Mouse (Mus musculus): ENCODE results near the gene Gm6993. TPM values are rescaled to one million over a fixed set of nuclear protein-coding genes. Genes with fewer than 3 reads are reported as not detected.

Gene Gm6993
- polyA plus RNA-seq, 1 experiment from 2014 or later: not detected

GRCm38 (mm10) chr12:31278270-31278669, 37.7 kb downstream of the Gm6993 start:
- ATAC-seq (ENCODE audit: low FRiP score): no peak
- Histone ChIP-seq H3K9ac (no peak overlapping the region), H3K27ac (no peak overlapping the region), H3K4me2 (replicated peaks) (no peak overlapping the region), H3K36me3 (no peaks in the 10 kb centered on the region), H3K4me3 (no peak overlapping the region), H3K4me1 (no peaks in the 10 kb centered on the region), H3K9me3 (replicated peaks) (no peaks in the 10 kb centered on the region), H3K27me3 (no peaks in the 10 kb centered on the region; the same call in 1 of the 2 replicates)
- WGBS: 93% methylated on average over 11 of the region's 11 CpGs

GRCm38 (mm10) chr12:31280318-31280717, 39.7 kb downstream of the Gm6993 start:
- no peak overlapping the region for H3K4me2 ChIP-seq (replicated peaks)
- no peaks in the 10 kb centered on the region; the same call in 1 of the 2 replicates for H3K27me3 ChIP-seq
- H3K27ac ChIP-seq: no peak overlapping the region
- H3K4me1 ChIP-seq: no peaks in the 10 kb centered on the region
- no peak overlapping the region for H3K9ac ChIP-seq
- ATAC-seq (ENCODE audit: low FRiP score): no peak
- H3K9me3 ChIP-seq (replicated peaks): no peaks in the 10 kb centered on the region
- 94% methylated on average over 7 of the region's 7 CpGs for WGBS
- no peaks in the 10 kb centered on the region for H3K36me3 ChIP-seq
- H3K4me3 ChIP-seq: no peak overlapping the region

- Histone ChIP-seq H3K4me1 (no peaks in the 10 kb centered on the region), H3K27me3 (no peaks in the 10 kb centered on the region; the same call in 1 of the 2 replicates), H3K9me3 (replicated peaks) (no peaks in the 10 kb centered on the region), H3K27ac (no peak overlapping the region), H3K4me3 (no peak overlapping the region), H3K36me3 (0 out of 2 replicates have a peak, but pooled peaks cover 2% of the 10 kb centered on the region), H3K4me2 (replicated peaks) (no peak overlapping the region), H3K9ac (no peak overlapping the region)
- ATAC-seq (ENCODE audit: low FRiP score): no peak
- 58% methylated on average over 9 of the region's 9 CpGs for WGBS
Measured at GRCm38 (mm10) chr12:31281100-31281591, 40.6 kb downstream of the Gm6993 start.

GRCm38 (mm10) chr12:31282241-31282640, 41.7 kb downstream of the Gm6993 start:
- H3K27me3 ChIP-seq: no peaks in the 10 kb centered on the region; the same call in 1 of the 2 replicates
- H3K4me1 ChIP-seq: no peaks in the 10 kb centered on the region
- no peak overlapping the region for H3K4me2 ChIP-seq (replicated peaks)
- H3K9ac ChIP-seq: no peak overlapping the region
- 0 out of 2 replicates have a peak, but pooled peaks cover 2% of the 10 kb centered on the region for H3K36me3 ChIP-seq
- no peaks in the 10 kb centered on the region for H3K9me3 ChIP-seq (replicated peaks)
- ATAC-seq (ENCODE audit: low FRiP score): no peak
- 89% methylated on average over 5 of the region's 5 CpGs for WGBS
- no peak overlapping the region for H3K27ac ChIP-seq
- H3K4me3 ChIP-seq: no peak overlapping the region

DNA sequence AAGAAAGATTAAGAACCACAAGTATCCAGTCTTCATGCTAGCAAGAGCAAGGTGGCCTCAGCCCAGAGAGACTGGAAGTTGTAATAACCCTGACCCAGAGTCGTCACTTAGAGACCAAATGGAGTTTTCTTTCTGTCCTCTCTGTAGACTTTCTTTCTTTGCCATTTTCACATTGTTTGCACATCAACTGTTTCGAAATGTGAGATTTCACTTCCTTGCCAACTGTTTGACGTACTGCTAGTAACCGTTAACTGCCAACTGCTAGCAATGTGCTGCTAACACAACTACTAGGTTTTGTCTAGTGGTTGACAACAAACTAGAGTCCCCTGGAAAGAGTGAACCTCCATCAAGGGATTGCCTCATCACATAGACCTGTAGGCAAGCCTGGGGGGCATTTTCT, 42.6 kb downstream of the Gm6993 start:
- Histone ChIP-seq H3K9me3 (replicated peaks) (no peaks in the 10 kb centered on the region), H3K9ac (no peak overlapping the region), H3K27ac (no peak overlapping the region), H3K27me3 (no peaks in the 10 kb centered on the region), H3K4me2 (replicated peaks) (no peak overlapping the region), H3K36me3 (0 out of 2 replicates have a peak, but pooled peaks cover 2% of the 10 kb centered on the region), H3K4me1 (no peaks in the 10 kb centered on the region), H3K4me3 (no peak overlapping the region)
- 93% methylated on average over 4 of the region's 4 CpGs for WGBS
- ATAC-seq (ENCODE audit: low FRiP score): no peak

DNA sequence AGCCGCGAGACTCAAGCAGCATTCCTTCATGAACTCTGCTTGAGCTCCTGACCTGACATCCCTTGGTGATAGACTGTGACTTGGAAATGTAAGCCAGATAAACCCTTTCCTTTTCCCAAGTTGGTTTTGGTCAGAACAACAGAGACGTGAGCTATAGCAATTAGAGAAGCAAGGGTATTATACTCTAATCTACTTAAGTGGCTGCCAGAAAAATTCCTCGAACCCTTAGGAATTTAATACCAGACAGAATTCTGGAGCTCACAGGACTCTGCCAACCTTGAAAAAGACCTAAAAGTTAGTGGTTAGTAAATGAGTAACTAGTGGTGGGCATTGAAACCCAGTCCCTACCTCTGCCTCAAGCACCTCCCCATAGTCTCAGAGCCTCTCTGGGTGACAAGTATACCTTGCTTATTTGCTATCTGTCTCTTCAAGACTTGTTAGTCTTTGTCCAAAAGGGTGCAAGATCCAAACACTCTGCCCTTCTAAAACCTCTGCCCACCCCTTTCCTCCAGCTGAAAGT, 43.1 kb downstream of the Gm6993 start:
- 87% methylated on average over 4 of the region's 4 CpGs for WGBS

GRCm38 (mm10) chr12:31289046-31289445, 48.5 kb downstream of the Gm6993 start:
- H3K4me3 ChIP-seq: no peak overlapping the region
- no peaks in the 10 kb centered on the region for H3K4me1 ChIP-seq
- no peak for ATAC-seq (ENCODE audit: low FRiP score)
- H3K27me3 ChIP-seq: no peaks in the 10 kb centered on the region
- 88% methylated on average over 10 of the region's 10 CpGs for WGBS
- 0 out of 2 replicates have a peak, but pooled peaks cover 2% of the 10 kb centered on the region for H3K36me3 ChIP-seq
- H3K27ac ChIP-seq: no peak overlapping the region
- H3K9ac ChIP-seq: no peak overlapping the region
- H3K4me2 ChIP-seq (replicated peaks): no peak overlapping the region
- H3K9me3 ChIP-seq (replicated peaks): no peaks in the 10 kb centered on the region

More for the DNA sequence above, 43.1 kb downstream of the Gm6993 start:
- Histone ChIP-seq H3K36me3 (0 out of 2 replicates have a peak, but pooled peaks cover 2% of the 10 kb centered on the region), H3K4me3 (no peak overlapping the region), H3K9me3 (replicated peaks) (no peaks in the 10 kb centered on the region), H3K27me3 (no peaks in the 10 kb centered on the region), H3K9ac (no peak overlapping the region), H3K4me1 (no peaks in the 10 kb centered on the region), H3K4me2 (replicated peaks) (no peak overlapping the region), H3K27ac (no peak overlapping the region)
- ATAC-seq (ENCODE audit: low FRiP score): no peak

Other genes starting within 250 kb of the Gm6993 start
- gene Fam110c, start 166.9 kb upstream of the Gm6993 start, polyA plus RNA-seq (2016; fragmentation: Nextera tagmentation; extraction: Ambion mirVana): 0.21 and 0.30 TPM in 2 replicates
- gene Lamb1, start 24.5 kb downstream of the Gm6993 start, polyA plus RNA-seq (2016; fragmentation: Nextera tagmentation; extraction: Ambion mirVana): 33.7 and 41.5 TPM in 2 replicates
- gene Dld, start 110.7 kb downstream of the Gm6993 start, polyA plus RNA-seq (2016; fragmentation: Nextera tagmentation; extraction: Ambion mirVana): 139 and 153 TPM in 2 replicates
- not detected in 2 replicates for gene Slc26a3, start 150.1 kb downstream of the Gm6993 start, polyA plus RNA-seq (2016; fragmentation: Nextera tagmentation; extraction: Ambion mirVana)

All from hindbrain, embryonic 12.5 days (tissue).